Mouse (Mus musculus): ENCODE data around the gene Tbcd.

Gene Tbcd

GRCm38 (mm10) chr11:121475699-121476415, 24.1 kb downstream of the Tbcd start:
- peak; percentile 68 to 91 for DNase-seq (ENCODE audit: inconsistent age in 2 of 2, low spot score in 1 of 2)

GRCm38 (mm10) chr11:121479476-121480203, 27.9 kb downstream of the Tbcd start:
- DNase-seq (ENCODE audit: inconsistent age in 2 of 2, low spot score in 1 of 2), result no peak

DNA sequence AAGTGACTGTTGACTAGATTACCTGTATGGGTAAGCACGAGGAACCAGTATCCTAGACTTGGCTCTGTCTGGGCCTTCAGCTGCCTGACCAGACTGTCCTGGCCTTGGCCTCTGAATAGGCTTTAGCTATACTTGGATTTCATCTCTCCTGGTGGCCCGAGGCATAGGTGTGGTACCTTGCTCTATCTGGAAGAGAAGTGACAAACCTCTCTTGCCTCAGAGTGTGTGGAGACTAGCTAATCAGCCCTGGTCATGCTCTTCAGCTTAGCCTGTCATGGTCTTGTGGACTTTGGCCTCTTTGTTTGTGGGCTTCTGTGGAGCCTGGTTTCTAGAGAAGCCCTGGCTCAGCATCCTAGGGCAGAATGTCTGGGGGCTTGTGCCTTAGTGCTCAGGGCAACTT, 29.4 kb downstream of the Tbcd start:
- DNase-seq (ENCODE audit: inconsistent age in 2 of 2, low spot score in 1 of 2), result no peak

DNA sequence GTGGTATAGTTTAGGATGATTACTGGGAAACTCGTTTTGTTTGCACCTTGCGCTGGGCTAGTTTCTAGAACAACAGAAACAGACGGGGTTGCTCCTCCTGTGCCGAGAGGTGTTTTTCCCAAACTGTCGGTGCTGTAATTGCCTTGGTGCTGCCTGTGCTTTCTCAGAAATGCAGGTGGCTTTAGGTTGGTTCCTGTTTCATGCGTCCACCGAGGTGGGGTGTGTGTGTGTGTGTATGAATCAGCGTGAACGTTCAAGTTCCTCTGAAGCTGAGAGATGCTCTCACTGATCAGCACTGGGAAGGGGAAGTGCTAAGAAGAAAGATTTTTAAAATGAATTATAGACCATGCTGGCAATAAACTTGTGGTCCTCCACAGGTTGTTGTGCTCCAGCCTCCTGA, 34.1 kb downstream of the Tbcd start:
- no peak for DNase-seq (ENCODE audit: inconsistent age in 2 of 2, low spot score in 1 of 2)

DNA sequence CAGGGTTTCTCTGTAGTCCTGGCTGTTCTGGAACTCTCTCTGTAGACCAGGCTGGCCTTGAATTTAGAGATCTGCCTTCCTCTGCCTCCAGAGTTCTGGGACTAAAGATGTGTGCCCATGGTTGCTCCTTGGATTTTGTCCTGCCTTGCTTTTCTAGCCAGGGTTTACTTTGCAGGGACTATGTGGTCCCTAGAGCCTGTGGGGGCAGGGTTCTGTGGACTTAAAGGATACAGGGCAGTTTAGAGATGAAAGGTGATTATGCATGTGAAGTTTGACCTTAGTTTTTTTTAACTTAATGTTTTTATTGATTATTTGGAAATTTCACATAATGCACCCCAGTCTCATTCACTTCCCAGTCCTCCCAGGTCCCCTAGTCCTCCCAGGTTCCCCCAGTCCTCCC, 38.9 kb downstream of the Tbcd start:
- DNase-seq (ENCODE audit: inconsistent age in 2 of 2, low spot score in 1 of 2), result no peak

DNA sequence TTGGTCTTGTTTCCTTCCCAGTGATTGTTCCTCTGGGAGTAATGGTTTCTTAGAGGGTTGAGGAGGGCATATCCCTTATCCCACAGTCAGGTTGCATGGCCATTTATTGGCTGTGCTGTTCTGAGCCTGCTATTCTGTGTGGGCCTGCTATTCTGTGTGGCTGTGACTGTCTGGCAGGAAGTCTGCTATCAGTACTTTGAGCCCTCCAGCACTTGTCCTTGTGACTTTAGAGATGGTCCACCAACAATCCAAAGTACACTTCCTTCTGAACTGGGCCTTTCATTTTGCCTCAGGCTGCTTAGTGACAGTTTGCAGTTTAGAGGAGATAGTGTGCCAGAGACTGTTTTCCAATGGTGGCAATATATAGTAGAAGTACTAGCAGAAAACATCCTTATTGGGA, 48.8 kb downstream of the Tbcd start:
- no peak for DNase-seq (ENCODE audit: inconsistent age in 2 of 2, low spot score in 1 of 2)

- DNase-seq (ENCODE audit: inconsistent age in 2 of 2, low spot score in 1 of 2), result no peak
Observed at GRCm38 (mm10) chr11:121501525-121501924, 49.8 kb downstream of the Tbcd start.

GRCm38 (mm10) chr11:121502000-121502860, 50.5 kb downstream of the Tbcd start:
- DNase-seq (ENCODE audit: inconsistent age in 2 of 2, low spot score in 1 of 2), result no peak

GRCm38 (mm10) chr11:121508478-121508877, 56.7 kb downstream of the Tbcd start:
- DNase-seq (ENCODE audit: inconsistent age in 2 of 2, low spot score in 1 of 2), result no peak

- no peak for DNase-seq (ENCODE audit: inconsistent age in 2 of 2, low spot score in 1 of 2)
Observed at GRCm38 (mm10) chr11:121510512-121511246, 58.9 kb downstream of the Tbcd start.

DNA sequence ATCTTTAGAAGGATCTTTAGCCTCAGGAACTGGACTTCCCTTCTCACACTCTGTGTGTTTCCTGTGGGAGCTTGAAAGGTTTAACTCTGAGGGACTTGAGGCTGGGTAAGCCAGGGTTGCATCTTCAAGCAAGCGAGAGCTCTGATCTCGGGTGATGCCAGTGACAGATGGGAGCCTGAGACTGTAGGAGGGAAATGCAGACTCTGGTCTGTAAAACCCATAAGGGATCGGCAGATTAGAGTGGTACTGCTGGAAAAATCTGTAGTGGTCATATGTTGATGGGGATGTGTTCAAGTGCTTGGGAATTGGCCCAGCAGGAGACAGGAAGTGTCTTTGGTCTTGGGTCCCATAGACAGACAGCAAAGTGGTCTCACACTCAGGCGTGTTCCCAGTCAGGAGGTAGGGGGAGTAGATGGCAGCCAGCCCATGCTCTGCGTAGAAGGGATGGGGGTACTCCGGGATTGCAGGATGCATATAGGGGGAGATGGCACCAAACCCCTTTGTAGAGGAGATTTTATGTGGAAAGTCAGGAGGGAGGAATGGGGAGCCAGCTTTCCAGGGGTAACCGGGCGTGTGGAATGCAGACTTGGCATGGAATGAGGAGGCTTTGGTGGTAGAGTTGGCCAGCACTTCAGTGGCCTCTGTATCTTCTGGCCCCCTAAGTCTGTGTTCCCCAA, 61.3 kb downstream of the Tbcd start:
- no peak for DNase-seq (ENCODE audit: inconsistent age in 2 of 2, low spot score in 1 of 2)

GRCm38 (mm10) chr11:121515996-121516395, 64.2 kb downstream of the Tbcd start:
- DNase-seq (ENCODE audit: inconsistent age in 2 of 2, low spot score in 1 of 2), result no peak

- no peak for DNase-seq (ENCODE audit: inconsistent age in 2 of 2, low spot score in 1 of 2)
Observed at GRCm38 (mm10) chr11:121516906-121517305, 65.2 kb downstream of the Tbcd start.

- DNase-seq (ENCODE audit: inconsistent age in 2 of 2, low spot score in 1 of 2), result peak in 1 of 2 experiments; percentile 76
Observed at GRCm38 (mm10) chr11:121517687-121518465, 66.1 kb downstream of the Tbcd start.

DNA sequence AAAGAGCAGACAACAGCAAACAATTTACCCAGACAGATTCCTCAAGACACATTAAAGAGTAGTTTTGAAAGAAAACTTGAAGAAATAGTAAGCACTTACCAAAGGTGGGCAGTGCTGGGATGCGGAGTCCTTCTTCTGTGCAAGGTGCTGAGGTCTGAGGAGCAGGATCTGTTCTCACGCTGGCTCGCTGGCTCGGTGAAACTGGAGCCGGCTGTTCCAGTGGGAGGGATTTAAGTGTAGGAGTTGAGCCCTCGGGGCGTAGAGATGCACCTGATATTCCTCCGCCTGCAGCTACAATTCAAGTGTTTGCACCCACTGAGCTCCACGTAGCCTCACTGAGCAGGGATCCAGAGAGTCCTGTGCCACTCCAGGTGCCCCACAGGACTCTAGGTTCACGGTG, 67.4 kb downstream of the Tbcd start, which contains the start of gene Zfp750:
Zfp750 (minus strand) TSS at position 203 of the 400 bp plus-strand sequence.
- no peak for DNase-seq (ENCODE audit: inconsistent age in 2 of 2, low spot score in 1 of 2)

DNA sequence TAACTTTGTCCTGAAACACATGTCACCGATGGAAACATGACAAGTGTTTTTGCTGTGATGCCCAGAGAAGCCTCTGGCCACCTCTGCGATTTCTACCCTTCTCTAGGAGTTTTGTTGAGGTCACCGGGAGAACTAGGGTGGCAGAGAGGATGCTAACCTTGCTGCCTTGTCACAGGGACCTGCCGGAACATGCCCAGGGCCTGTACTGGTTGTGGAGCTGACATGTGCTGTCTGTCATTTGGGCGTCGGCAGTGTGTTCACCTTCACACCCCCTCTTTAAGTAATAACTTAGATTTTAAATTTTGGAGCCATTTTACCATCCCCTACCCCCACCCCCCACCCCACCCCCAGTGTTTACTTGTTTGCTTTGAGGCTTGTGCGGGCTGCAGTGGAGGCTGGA, 68.0 kb downstream of the Tbcd start:
- no peak for DNase-seq (ENCODE audit: inconsistent age in 2 of 2, low spot score in 1 of 2)

- DNase-seq (ENCODE audit: inconsistent age in 2 of 2, low spot score in 1 of 2), result no peak
Observed at GRCm38 (mm10) chr11:121520761-121521160, 69.0 kb downstream of the Tbcd start.

GRCm38 (mm10) chr11:121522156-121522762, 70.5 kb downstream of the Tbcd start:
- no peak for DNase-seq (ENCODE audit: inconsistent age in 2 of 2, low spot score in 1 of 2)

DNA sequence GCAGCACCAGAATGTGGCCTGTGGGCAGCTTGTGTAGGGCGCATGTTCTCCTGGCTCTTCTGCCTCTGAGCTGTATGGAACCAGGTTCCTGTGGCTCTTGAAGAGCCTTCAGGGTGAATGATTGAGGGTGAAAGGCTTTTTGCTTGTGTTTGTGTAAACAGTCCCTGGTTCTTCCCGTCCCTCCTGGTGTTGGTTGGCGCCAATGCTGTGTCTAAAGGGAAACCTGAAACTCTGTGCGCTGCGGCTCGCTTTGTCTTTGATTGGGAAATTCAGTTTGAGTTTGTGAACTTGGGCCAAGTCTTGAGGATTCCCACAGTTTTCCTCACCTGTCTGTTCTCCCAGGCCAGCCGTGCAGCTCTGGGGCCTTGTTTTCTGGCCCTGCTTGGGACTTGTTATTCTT, 72.4 kb downstream of the Tbcd start:
- DNase-seq (ENCODE audit: inconsistent age in 2 of 2, low spot score in 1 of 2), result no peak

All from adrenal gland, adult (tissue).